Mouse (Mus musculus) erythroblast, embryonic 14.5 days (primary cell): ENCODE results near the gene Cyth4. TPM values are rescaled to one million over a fixed set of nuclear protein-coding genes. Genes with fewer than 3 reads are reported as not detected.

Experiments used
- H3K27me3 ChIP-seq: 2 replicates; pipeline ENCODE4 v1.6.1; 2012; ENCODE audit warnings: inconsistent platforms; ENCODE audit not compliant: control insufficient read depth
- H3K36me3 ChIP-seq: 2 replicates; pipeline ENCODE4 v1.6.1; 2012; ENCODE audit warnings: mild to moderate bottlenecking, inconsistent platforms; ENCODE audit not compliant: control insufficient read depth
- H3K4me1 ChIP-seq: 2 replicates; pipeline ENCODE4 v1.6.1; 2012; ENCODE audit warnings: inconsistent platforms; ENCODE audit not compliant: control insufficient read depth
- H3K4me3 ChIP-seq: replicated peaks from 2 replicates; pipeline ENCODE3; 2012; ENCODE audit warnings: moderate library complexity, mild to moderate bottlenecking, inconsistent platforms
- H3K9me3 ChIP-seq: 2 replicates; pipeline ENCODE4 v1.6.1; 2012; ENCODE audit warnings: low read length, inconsistent platforms, mixed read lengths; ENCODE audit not compliant: control insufficient read depth
- GATA1 ChIP-seq: IDR thresholded peaks from 2 replicates; pipeline ENCODE4 v1.6.1; 2012; ENCODE audit warnings: low read length, inconsistent platforms, mixed read lengths
- TAL1 ChIP-seq: IDR thresholded peaks from 3 replicates; pipeline ENCODE4 v1.6.1; 2012; ENCODE audit warnings: low read length, inconsistent platforms, mixed read lengths
- polyA plus RNA-seq: library from polyadenylated mRNA; stranded (reverse); fragments of >175 nt; gene quantifications from 2 replicates; pipeline ENCODE4 v1.2.3, GENCODE M21; 2012

Cyth4 gene
- 0.08 and 0.17 TPM in 2 replicates for polyA plus RNA-seq

DNA sequence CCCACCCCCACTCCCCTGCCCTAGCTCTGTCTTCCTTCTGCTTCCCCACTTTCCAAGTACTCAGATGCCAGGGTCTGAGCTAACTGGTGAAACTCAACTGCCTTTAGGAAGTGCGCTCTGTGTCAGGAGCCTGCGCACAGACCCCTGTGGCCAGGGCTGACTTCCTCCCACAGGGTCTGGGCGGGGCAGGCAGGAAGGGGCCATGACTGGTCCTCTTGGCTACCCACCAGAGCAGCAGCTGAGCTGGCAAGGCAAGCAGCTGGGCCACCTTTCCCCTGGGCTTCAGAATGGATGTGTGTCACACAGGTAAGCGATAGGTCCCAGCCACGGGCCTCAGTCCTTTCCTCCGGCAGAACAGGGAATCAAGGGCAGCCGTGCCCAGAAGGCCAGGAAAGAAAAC lies at the start of gene Cyth4:
Cyth4 (plus strand) TSS at position 134 of the 400 bp plus-strand sequence.
- no peak within 1 kb of the TSS for H3K4me3 ChIP-seq
- TF ChIP-seq TAL1 (no peak), GATA1 (no peak)
- H3K27me3 ChIP-seq = no peaks in the 10 kb centered on the region
- H3K4me1 ChIP-seq = no peaks in the 10 kb centered on the region
- H3K9me3 ChIP-seq = no peaks in the 10 kb centered on the region
- no peaks in the 10 kb centered on the region for H3K36me3 ChIP-seq

- peaks cover 2% of the 10 kb centered on the region for H3K27me3 ChIP-seq
- H3K4me1 ChIP-seq = peaks cover 6% of the 10 kb centered on the region
- H3K4me3 ChIP-seq = no peak overlapping the region
- H3K9me3 ChIP-seq = peaks cover 18% of the 10 kb centered on the region
- H3K36me3 ChIP-seq = no peaks in the 10 kb centered on the region
- TF ChIP-seq GATA1 (no peak), TAL1 (no peak)
These were observed 49.2 kb upstream of the Cyth4 start for GRCm38 (mm10) chr15:78547415-78548335.

- TF ChIP-seq TAL1 (no peak), GATA1 (no peak)
- Histone ChIP-seq H3K9me3 (peaks cover 18% of the 10 kb centered on the region), H3K4me1 (peaks cover 6% of the 10 kb centered on the region), H3K36me3 (no peaks in the 10 kb centered on the region), H3K4me3 (no peak overlapping the region), H3K27me3 (peaks cover 2% of the 10 kb centered on the region)
These were observed 48.5 kb upstream of the Cyth4 start for GRCm38 (mm10) chr15:78548336-78548665.

GRCm38 (mm10) chr15:78548711-78549110 lies 48.1 kb upstream of the Cyth4 start:
- peaks cover 2% of the 10 kb centered on the region for H3K27me3 ChIP-seq
- no peak overlapping the region for H3K4me3 ChIP-seq
- peaks cover 6% of the 10 kb centered on the region for H3K4me1 ChIP-seq
- no peaks in the 10 kb centered on the region for H3K36me3 ChIP-seq
- TF ChIP-seq TAL1 = no peak
- TF ChIP-seq GATA1 = no peak
- H3K9me3 ChIP-seq = peaks cover 18% of the 10 kb centered on the region

- H3K27me3 ChIP-seq = peaks cover 2% of the 10 kb centered on the region
- TF ChIP-seq GATA1 (no peak), TAL1 (no peak)
- peaks cover 18% of the 10 kb centered on the region for H3K9me3 ChIP-seq
- no peak overlapping the region for H3K4me3 ChIP-seq
- peaks cover 6% of the 10 kb centered on the region for H3K4me1 ChIP-seq
- H3K36me3 ChIP-seq = no peaks in the 10 kb centered on the region
These were observed 47.6 kb upstream of the Cyth4 start for GRCm38 (mm10) chr15:78549189-78549734.

DNA sequence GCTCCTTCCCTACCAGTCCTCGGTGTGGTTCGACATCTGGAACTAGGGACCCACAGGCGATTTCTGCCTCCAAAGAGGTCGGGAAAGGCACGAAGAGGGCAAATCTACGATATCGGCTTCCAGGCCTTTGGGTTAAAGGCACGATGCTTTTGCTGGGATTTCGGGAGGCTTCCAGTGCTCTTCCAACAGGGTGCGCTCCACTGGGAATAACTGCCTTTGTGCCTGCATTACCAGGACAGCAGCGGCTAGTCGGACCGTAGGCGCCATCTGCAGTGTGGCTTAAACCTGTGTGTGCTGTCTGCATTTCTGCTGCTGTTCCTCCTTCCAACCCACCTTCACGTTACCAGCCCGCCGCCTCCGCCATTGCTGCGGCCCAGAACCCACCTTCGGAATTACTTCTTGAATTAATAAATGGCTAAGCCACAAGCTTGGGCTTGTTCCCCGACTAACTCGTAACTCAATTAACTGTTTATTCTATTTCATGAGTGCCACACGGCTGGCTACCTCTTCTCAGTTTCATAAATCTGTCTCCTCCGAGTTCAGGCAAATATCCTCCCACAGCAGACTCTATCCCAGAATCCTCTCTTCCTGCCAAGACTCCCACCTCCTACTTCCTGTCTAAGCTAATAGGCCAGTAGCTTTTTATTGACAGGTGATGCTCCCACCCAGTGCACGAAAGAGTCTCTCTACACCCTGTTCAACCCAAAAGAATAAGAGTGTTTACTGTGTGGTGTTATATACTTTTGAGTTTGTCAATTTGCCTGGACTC lies 42.1 kb upstream of the Cyth4 start:
- TF ChIP-seq GATA1 (no peak), TAL1 (no peak)
- Histone ChIP-seq H3K27me3 (no peaks in the 10 kb centered on the region; the same call in 1 of the 2 replicates), H3K4me3 (peak overlapping the region; percentile 53)

DNA sequence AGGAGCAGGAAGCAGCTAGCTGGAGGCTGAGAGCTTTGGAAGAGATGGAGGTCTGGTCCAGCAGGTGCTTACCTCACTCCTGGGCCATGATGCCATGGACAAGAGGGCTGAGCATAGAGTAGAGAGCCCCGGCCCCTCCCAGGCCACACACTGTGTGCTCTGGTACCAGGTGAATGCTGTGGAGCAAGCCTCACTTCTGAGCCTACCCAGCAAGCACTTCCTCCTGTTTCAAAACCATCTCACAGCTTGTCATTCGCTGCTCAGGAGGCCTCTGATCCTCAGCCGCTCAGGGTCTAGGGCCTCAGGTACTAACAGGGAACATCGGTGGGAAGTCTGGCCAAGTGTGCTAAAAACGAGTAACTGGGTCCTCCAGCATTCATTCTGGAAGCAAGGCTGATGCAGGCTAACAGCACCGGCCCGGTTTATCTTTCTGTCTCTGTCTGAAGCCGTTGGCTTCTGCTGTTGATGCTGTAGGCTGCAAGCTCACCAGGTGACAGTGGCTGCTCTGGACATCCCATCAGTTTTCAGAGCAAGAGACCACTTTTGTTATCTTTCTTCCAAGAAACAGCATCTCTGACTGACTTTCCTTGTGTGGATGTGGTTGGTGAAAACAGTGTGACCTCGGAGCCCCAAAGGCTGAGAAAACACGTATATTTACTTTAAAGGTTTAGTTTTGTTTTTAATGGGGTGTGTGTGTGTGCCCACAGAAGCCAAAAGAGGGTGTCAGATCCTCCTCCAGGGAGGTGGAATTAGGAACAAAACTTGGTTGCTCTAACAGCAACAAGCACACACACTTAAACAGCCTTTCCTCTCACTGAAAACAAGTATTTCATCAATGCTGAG lies 38.9 kb upstream of the Cyth4 start:
- H3K4me1 ChIP-seq = no peaks in the 10 kb centered on the region; the same call in 1 of the 2 replicates
- no peaks in the 10 kb centered on the region for H3K27me3 ChIP-seq
- TF ChIP-seq GATA1 (no peak), TAL1 (no peak)
- peaks cover 19% of the 10 kb centered on the region for H3K36me3 ChIP-seq
- no peaks in the 10 kb centered on the region for H3K9me3 ChIP-seq
- no peak overlapping the region for H3K4me3 ChIP-seq

More for the DNA sequence above, 42.1 kb upstream of the Cyth4 start:
- peaks cover 18% of the 10 kb centered on the region for H3K9me3 ChIP-seq
- no peaks in the 10 kb centered on the region; the same call in 1 of the 2 replicates for H3K4me1 ChIP-seq
- no peaks in the 10 kb centered on the region for H3K36me3 ChIP-seq
